Mouse (Mus musculus): Measurements from ENCODE around the gene Vwa5a. TPM values are rescaled to one million over a fixed set of nuclear protein-coding genes. Genes with fewer than 3 reads are reported as not detected.

The Vwa5a gene
- polyA plus RNA-seq, 1 experiment from 2014 or later, result 14.2 TPM

Other genes with a start within 250 kb of the Vwa5a start
- gene Olfr905, start 247.2 kb upstream of the Vwa5a start, polyA plus RNA-seq (2016; fragmentation: Nextera tagmentation; extraction: Ambion mirVana), result not detected in 2 replicates
- not detected in 2 replicates for gene Olfr906, start 231.2 kb upstream of the Vwa5a start, polyA plus RNA-seq (2016; fragmentation: Nextera tagmentation; extraction: Ambion mirVana)
- not detected in 2 replicates for gene Olfr907, start 222.5 kb upstream of the Vwa5a start, polyA plus RNA-seq (2016; fragmentation: Nextera tagmentation; extraction: Ambion mirVana)
- gene Olfr911-ps1, start 196.7 kb upstream of the Vwa5a start, polyA plus RNA-seq (2016; fragmentation: Nextera tagmentation; extraction: Ambion mirVana), result not detected in 2 replicates
- gene Olfr910, start 180.4 kb upstream of the Vwa5a start, polyA plus RNA-seq (2016; fragmentation: Nextera tagmentation; extraction: Ambion mirVana), result not detected in 2 replicates
- not detected in 2 replicates for gene Olfr912, start 138.1 kb upstream of the Vwa5a start, polyA plus RNA-seq (2016; fragmentation: Nextera tagmentation; extraction: Ambion mirVana)
- gene Olfr913, start 125.5 kb upstream of the Vwa5a start, polyA plus RNA-seq (2016; fragmentation: Nextera tagmentation; extraction: Ambion mirVana), result not detected in 2 replicates
- not detected in 2 replicates for gene Olfr914, start 113.2 kb upstream of the Vwa5a start, polyA plus RNA-seq (2016; fragmentation: Nextera tagmentation; extraction: Ambion mirVana)
- gene Olfr916, start 58.4 kb upstream of the Vwa5a start, polyA plus RNA-seq (2016; fragmentation: Nextera tagmentation; extraction: Ambion mirVana), result not detected in 2 replicates
- not detected in 2 replicates for gene Olfr917, start 52.4 kb upstream of the Vwa5a start, polyA plus RNA-seq (2016; fragmentation: Nextera tagmentation; extraction: Ambion mirVana)
- gene Olfr918, start 43.7 kb upstream of the Vwa5a start, polyA plus RNA-seq (2016; fragmentation: Nextera tagmentation; extraction: Ambion mirVana), result not detected in 2 replicates
- gene Olfr919, start 14.6 kb upstream of the Vwa5a start, polyA plus RNA-seq (2016; fragmentation: Nextera tagmentation; extraction: Ambion mirVana), result not detected in 2 replicates
- not detected in 2 replicates for gene Olfr920, start 34.0 kb downstream of the Vwa5a start, polyA plus RNA-seq (2016; fragmentation: Nextera tagmentation; extraction: Ambion mirVana)
- not detected in 2 replicates for gene Olfr921, start 54.8 kb downstream of the Vwa5a start, polyA plus RNA-seq (2016; fragmentation: Nextera tagmentation; extraction: Ambion mirVana)
- not detected in 2 replicates for gene Olfr922, start 96.3 kb downstream of the Vwa5a start, polyA plus RNA-seq (2016; fragmentation: Nextera tagmentation; extraction: Ambion mirVana)
- not detected in 2 replicates for gene Olfr923, start 108.3 kb downstream of the Vwa5a start, polyA plus RNA-seq (2016; fragmentation: Nextera tagmentation; extraction: Ambion mirVana)
- not detected in 2 replicates for gene Olfr924, start 126.2 kb downstream of the Vwa5a start, polyA plus RNA-seq (2016; fragmentation: Nextera tagmentation; extraction: Ambion mirVana)
- gene Olfr26, start 136.8 kb downstream of the Vwa5a start, polyA plus RNA-seq (2016; fragmentation: Nextera tagmentation; extraction: Ambion mirVana), result not detected in 2 replicates
- gene Olfr926, start 158.9 kb downstream of the Vwa5a start, polyA plus RNA-seq (2016; fragmentation: Nextera tagmentation; extraction: Ambion mirVana), result not detected in 2 replicates
- not detected in 2 replicates for gene Olfr930, start 211.5 kb downstream of the Vwa5a start, polyA plus RNA-seq (2016; fragmentation: Nextera tagmentation; extraction: Ambion mirVana)